Mouse (Mus musculus) kidney, postnatal 0 days (tissue): ENCODE results near the gene Per1. TPM values are rescaled to one million over a fixed set of nuclear protein-coding genes. Genes with fewer than 3 reads are reported as not detected.
A peak's percentile ranks its signal among the peaks of the same experiment; 100 is the strongest.

Experiments used
- ATAC-seq: fragments of 200-750 bp; cut with Nextera tagmentation; replicated peaks from 2 replicates; pipeline ENCODE4 v1.8.0; 2017; ENCODE audit warnings: low read depth, moderate number of reproducible peaks, moderate TSS enrichment, moderate library complexity; ENCODE audit not compliant: low FRiP score
- DNase-seq: peaks from one replicate; pipeline ENCODE4 v3.0.0-alpha.2; 2016; ENCODE audit warnings: low spot score
- H3K27ac ChIP-seq: fragments of 300-500 bp; sonication (generic); 2 replicates; pipeline ENCODE4 v1.5.1; 2014; ENCODE audit warnings: mild to moderate bottlenecking
- H3K27me3 ChIP-seq: fragments of 300-500 bp; sonication (generic); 2 replicates; pipeline ENCODE4 v1.6.1; 2014; ENCODE audit warnings: low read length, mixed read lengths; ENCODE audit not compliant: insufficient read depth
- H3K36me3 ChIP-seq: fragments of 300-500 bp; sonication (generic); 2 replicates; pipeline ENCODE4 v1.6.1; 2014; ENCODE audit warnings: low read length, mixed read lengths; ENCODE audit not compliant: insufficient read depth
- H3K4me1 ChIP-seq: fragments of 300-500 bp; sonication (generic); replicated peaks from 2 replicates; pipeline ENCODE4 v1.6.1; 2014; ENCODE audit warnings: antibody characterized with exemption, low read length, mixed read lengths; ENCODE audit not compliant: insufficient read depth
- H3K4me2 ChIP-seq: fragments of 300-500 bp; sonication (generic); 2 replicates; pipeline ENCODE4 v1.6.1; 2014; ENCODE audit warnings: mild to moderate bottlenecking, low read length, moderate library complexity, mixed read lengths
- H3K4me3 ChIP-seq: fragments of 300-500 bp; sonication (generic); replicated peaks from 2 replicates; pipeline ENCODE4 v1.5.1; 2014; ENCODE audit warnings: low read depth, low read length
- H3K9ac ChIP-seq: fragments of 300-500 bp; sonication (generic); 2 replicates; pipeline ENCODE4 v1.6.1; 2014; ENCODE audit warnings: low read depth, low read length
- H3K9me3 ChIP-seq: fragments of 300-500 bp; sonication (generic); replicated peaks from 2 replicates; pipeline ENCODE4 v1.6.1; 2016; ENCODE audit warnings: low read length, inconsistent platforms, mixed read lengths
- CTCF ChIP-seq: IDR thresholded peaks from 2 replicates; pipeline ENCODE4 v1.5.1; 2016; ENCODE audit warnings: antibody characterized with exemption, low read depth, mild to moderate bottlenecking, moderate library complexity
- WGBS: fragments of 180-500 bp; shearing (Covaris S2); extraction: QIAGEN DNeasy Blood & Tissue Kit; methylation state at CpG from one replicate; pipeline ENCODE4 v1.1.7; 2014; 5-methylcytosine and 5-hydroxymethylcytosine counted together
- polyA plus RNA-seq: library from polyadenylated mRNA; unstranded; fragments of >200 nt; fragmentation: Nextera tagmentation; extraction: Ambion mirVana; gene quantifications from 2 replicates; pipeline ENCODE4 v1.2.1, GENCODE M21; 2015

The Per1 gene
- polyA plus RNA-seq, 1 experiment from 2014 or later = 9.9 TPM

- H3K4me2 ChIP-seq = no peak overlapping the region
- no peaks in the 10 kb centered on the region for H3K9me3 ChIP-seq
- TF ChIP-seq CTCF = no peak
- H3K4me1 ChIP-seq = peaks cover 6% of the 10 kb centered on the region; the same call in 1 of the 2 replicates
- H3K27ac ChIP-seq = no peak overlapping the region
- H3K9ac ChIP-seq = no peak overlapping the region
- 0 out of 2 replicates have a peak, but pooled peaks cover 17% of the 10 kb centered on the region for H3K36me3 ChIP-seq
- H3K27me3 ChIP-seq = no peaks in the 10 kb centered on the region
- DNase-seq (no peak), ATAC-seq (no peak)
- 88% methylated on average over 4 of the region's 4 CpGs for WGBS
- H3K4me3 ChIP-seq = no peak overlapping the region
These were observed 43.2 kb upstream of the Per1 start for GRCm38 (mm10) chr11:69051771-69052170.

DNA sequence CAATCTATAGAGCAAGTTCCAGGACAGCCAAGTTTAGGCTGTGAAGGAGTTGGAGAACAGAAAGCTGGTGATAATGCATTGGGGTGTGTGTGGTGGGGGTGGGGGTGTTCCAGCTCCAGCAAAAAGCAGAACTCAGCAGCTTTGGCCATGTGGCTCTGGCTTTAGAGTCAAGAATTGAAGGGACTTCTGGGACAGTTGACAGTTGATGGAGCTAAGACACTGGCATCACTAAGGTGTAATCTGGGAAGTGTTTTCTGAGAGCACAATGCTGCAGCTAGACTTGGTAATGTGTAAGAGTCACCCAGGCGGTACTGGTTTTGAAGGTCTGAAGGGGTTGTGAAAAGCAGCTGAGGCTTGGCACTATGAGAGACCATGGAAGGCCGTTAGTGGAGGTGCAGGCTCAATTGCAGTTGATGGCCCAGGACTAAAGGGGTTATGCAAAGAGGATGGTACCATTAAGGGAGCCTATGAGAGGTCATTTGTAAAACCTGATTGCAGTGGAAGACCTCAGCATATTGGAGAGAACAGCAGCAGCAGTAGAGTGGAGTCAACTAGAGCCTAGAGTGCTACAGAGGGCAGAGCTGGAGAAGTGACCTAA is 42.1 kb upstream of the Per1 start:
- 0 out of 2 replicates have a peak, but pooled peaks cover 17% of the 10 kb centered on the region for H3K36me3 ChIP-seq
- WGBS = 60% methylated on average over 2 of the region's 2 CpGs
- H3K4me3 ChIP-seq = no peak overlapping the region
- H3K4me1 ChIP-seq = peaks cover 2% of the 10 kb centered on the region
- H3K27ac ChIP-seq = no peak overlapping the region
- H3K27me3 ChIP-seq = no peaks in the 10 kb centered on the region
- no peak for ATAC-seq
- H3K9me3 ChIP-seq = no peaks in the 10 kb centered on the region
- no peak overlapping the region for H3K9ac ChIP-seq
- H3K4me2 ChIP-seq = no peak overlapping the region
- DNase-seq = no peak
- no peak for TF ChIP-seq CTCF

GRCm38 (mm10) chr11:69053848-69054247 is 41.2 kb upstream of the Per1 start:
- Histone ChIP-seq H3K4me3 (no peak overlapping the region), H3K36me3 (0 out of 2 replicates have a peak, but pooled peaks cover 14% of the 10 kb centered on the region), H3K4me1 (peaks cover 8% of the 10 kb centered on the region), H3K9me3 (no peaks in the 10 kb centered on the region), H3K9ac (no peak overlapping the region), H3K27me3 (no peaks in the 10 kb centered on the region), H3K4me2 (no peak overlapping the region), H3K27ac (no peak overlapping the region)
- TF ChIP-seq CTCF = no peak
- WGBS = 69% methylated on average over 3 of the region's 3 CpGs
- DNase-seq = no peak
- no peak for ATAC-seq

DNA sequence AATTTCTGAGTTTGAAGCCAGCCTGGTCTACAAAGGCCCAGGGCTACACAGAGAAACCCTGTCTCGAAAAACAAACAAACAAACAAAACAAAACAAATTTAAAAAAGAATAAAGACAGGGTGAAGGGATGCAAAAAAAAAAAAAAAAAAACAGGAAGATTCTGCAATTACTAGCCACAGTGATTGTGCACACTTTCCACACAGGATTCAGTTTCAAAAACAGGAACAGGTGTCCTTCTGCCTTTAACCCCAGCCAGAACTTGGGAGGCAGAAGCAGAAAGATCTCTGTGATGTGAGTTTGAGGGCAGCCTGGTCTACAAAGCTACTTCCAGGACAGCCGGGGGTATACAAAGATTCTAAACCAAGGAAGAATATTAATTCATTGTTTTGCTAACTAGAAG is 36.8 kb upstream of the Per1 start:
- no peaks in the 10 kb centered on the region for H3K27me3 ChIP-seq
- no peaks in the 10 kb centered on the region for H3K36me3 ChIP-seq
- no peak for TF ChIP-seq CTCF
- H3K4me3 ChIP-seq = peak overlapping the region; percentile 82
- no peaks in the 10 kb centered on the region for H3K9me3 ChIP-seq
- peak overlapping the region; percentile 94; the same call in 1 of the 2 replicates for H3K9ac ChIP-seq
- ATAC-seq = no peak
- peaks cover 20% of the 10 kb centered on the region for H3K4me1 ChIP-seq
- WGBS = 76% methylated on average over 2 of the region's 2 CpGs
- peak overlapping the region; percentile 62 for H3K4me2 ChIP-seq
- DNase-seq = no peak
- peak overlapping the region; percentile 89 for H3K27ac ChIP-seq

GRCm38 (mm10) chr11:69058729-69059356 is 36.2 kb upstream of the Per1 start:
- Histone ChIP-seq H3K27ac (peak overlapping the region; percentile 89), H3K4me3 (peak overlapping the region; percentile 82), H3K4me1 (peaks cover 20% of the 10 kb centered on the region), H3K36me3 (no peaks in the 10 kb centered on the region), H3K9me3 (no peaks in the 10 kb centered on the region), H3K4me2 (peak overlapping the region; percentile 62), H3K27me3 (no peaks in the 10 kb centered on the region), H3K9ac (peak overlapping the region; percentile 94)
- no peak for DNase-seq
- WGBS = under 1% methylated on average over 19 of the region's 19 CpGs
- ATAC-seq = peak; percentile 16; the same call in 1 of the 2 replicates
- no peak for TF ChIP-seq CTCF

DNA sequence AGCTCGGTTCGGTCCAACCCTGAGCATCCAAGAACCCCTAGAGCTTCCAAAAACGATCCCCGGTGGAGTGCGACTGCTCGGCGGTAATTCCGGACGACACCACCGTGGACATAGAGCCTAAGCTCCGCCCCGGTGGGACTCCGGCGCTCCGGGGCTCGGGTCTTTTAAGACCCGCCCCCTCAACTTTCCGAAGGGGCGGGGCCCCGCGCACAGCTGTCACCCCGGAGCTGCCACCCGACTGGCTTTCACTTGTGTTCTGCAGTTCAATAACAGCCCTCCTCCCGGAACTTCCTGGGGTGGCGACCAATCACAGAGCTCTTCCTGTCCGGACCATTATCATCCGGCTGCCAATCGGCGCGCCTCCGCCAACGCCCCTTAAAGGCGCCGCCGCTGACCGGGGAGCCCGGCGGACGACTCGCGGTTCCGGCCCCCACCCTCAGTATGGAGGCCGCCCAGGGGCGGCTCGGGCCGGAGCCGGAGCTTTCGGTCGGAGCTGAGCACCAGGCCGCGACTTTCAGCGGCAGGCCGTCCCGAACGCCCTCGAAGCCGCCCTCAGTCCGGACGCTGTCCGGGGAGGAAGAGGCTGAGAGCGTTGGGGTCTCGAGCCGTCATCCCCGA is 35.6 kb upstream of the Per1 start, which contains the start of gene Borcs6:
Gene Borcs6 (plus strand): TSS at position 361 of the 618 bp plus-strand sequence.
- WGBS = under 1% methylated on average over 64 of the region's 64 CpGs
- ATAC-seq = peak; percentile 92

More for the DNA sequence above, 35.6 kb upstream of the Per1 start, which contains the start of gene Borcs6:
- Histone ChIP-seq H3K27me3 (no peaks in the 10 kb centered on the region), H3K9me3 (no peaks in the 10 kb centered on the region), H3K9ac (peak within 1 kb of the TSS; percentile 94), H3K36me3 (no peaks in the 10 kb centered on the region), H3K4me3 (peak within 1 kb of the TSS; percentile 82), H3K27ac (peak within 1 kb of the TSS; percentile 96), H3K4me1 (peaks cover 23% of the 10 kb centered on the region), H3K4me2 (peak within 1 kb of the TSS; percentile 96)
- peak; percentile 99 for DNase-seq
- TF ChIP-seq CTCF = no peak
